Mouse (Mus musculus) left cerebral cortex, adult 18-20 months (tissue): ENCODE data around the gene Rpl13. TPM values are rescaled to one million over a fixed set of nuclear protein-coding genes. Genes with fewer than 3 reads are reported as not detected.

Experiments
- DNase-seq, 2 experiments: peaks; one replicate each; pipeline ENCODE4 v3.0.0; 2021 to 2022; ENCODE audit warnings: low spot score in 2 of 2, mixed read lengths in 1 of 2
- microRNA-seq, 2 experiments: library from miRNA; unstranded; fragments of <30 nt; microRNA quantifications; one replicate each; pipeline ENCODE4 v1.2.0; 2021
- total RNA-seq, 2 experiments: library from RNA; stranded (reverse); gene quantifications; 2 replicates each; pipeline ENCODE4 v1.2.3; 2021

Gene Rpl13
- total RNA-seq, 2 experiments from 2014 or later, result 438 to 447 TPM

- peak; percentile 65 to 77 for DNase-seq
Measured at GRCm38 (mm10) chr8:123141741-123142462, 39.8 kb downstream of the Rpl13 start.

GRCm38 (mm10) chr8:123145279-123145678, 43.1 kb downstream of the Rpl13 start:
- no peak for DNase-seq

- no peak for DNase-seq
Measured at GRCm38 (mm10) chr8:123146390-123146789, 44.2 kb downstream of the Rpl13 start.

- peak; percentile 27 to 54 for DNase-seq
Measured at GRCm38 (mm10) chr8:123150737-123151171, 48.6 kb downstream of the Rpl13 start.

Small RNAs within 50 kb of the gene (microRNA-seq; reads per million reads assigned to microRNA genes)
- 0.21 to 0.25 reads per million in 2 experiments for gene Mir7079
- 124 to 155 reads per million in 2 experiments for gene Mir7080

Other genes with a start within 250 kb of the Rpl13 start
- 100 to 1,000 TPM; 154 to 164 TPM for gene Ankrd11, start 60.1 kb upstream of the Rpl13 start, total RNA-seq
- 10 to 100 TPM; 56.2 to 66.7 TPM for gene Spg7, start 39.4 kb upstream of the Rpl13 start, total RNA-seq
- 10 to 100 TPM; 58.0 to 61.3 TPM for gene Cpne7, start 15.0 kb downstream of the Rpl13 start, total RNA-seq
- gene Sult5a1, start 56.0 kb downstream of the Rpl13 start, total RNA-seq, result under 1 TPM in 1 of 2 experiments, not detected in 1; 0.51 TPM
- gene Dpep1, start 83.9 kb downstream of the Rpl13 start, total RNA-seq, result not detected
- gene Chmp1a, start 110.4 kb downstream of the Rpl13 start, total RNA-seq, result 100 to 1,000 TPM in 1 of 2 experiments, 10 to 100 TPM in 1; 88.7 to 103 TPM
- gene Spata33, start 110.5 kb downstream of the Rpl13 start, total RNA-seq, result 1 to 10 TPM; 5.9 to 9.8 TPM
- 10 to 100 TPM; 94.7 to 98.6 TPM for gene Cdk10, start 122.5 kb downstream of the Rpl13 start, total RNA-seq
- gene Spata2l, start 133.9 kb downstream of the Rpl13 start, total RNA-seq, result 10 to 100 TPM; 79.4 to 82.0 TPM
- 10 to 100 TPM; 19.9 to 21.5 TPM for gene Zfp276, start 151.8 kb downstream of the Rpl13 start, total RNA-seq
- 10 to 100 TPM; 58.6 to 69.5 TPM for gene Vps9d1, start 152.0 kb downstream of the Rpl13 start, total RNA-seq
- 1 to 10 TPM; 1.5 to 1.9 TPM for gene Fanca, start 216.2 kb downstream of the Rpl13 start, total RNA-seq
- 10 to 100 TPM; 19.0 to 20.1 TPM for gene Spire2, start 230.4 kb downstream of the Rpl13 start, total RNA-seq